Mouse (Mus musculus): ENCODE data around the gene Gm4907. TPM values are rescaled to one million over a fixed set of nuclear protein-coding genes. Genes with fewer than 3 reads are reported as not detected.
"Not testable (repeated sequence)": the region's sequence is repeated elsewhere in the genome, so short reads cannot be mapped to it uniquely, and the experiment has no call there.

The Gm4907 gene
- total RNA-seq (2021) = not detected
- long read RNA-seq, experiment 1 = 0 reads
- long read RNA-seq, experiment 2 = 0 reads

- DNase-seq = not testable (repeated sequence)
Observed at GRCm38 (mm10) chrX:23882253-23882652, at the start of gene Gm4907. Gene Gm4907, plus strand, starts transcription at chrX:23882553.

- not testable (repeated sequence) for DNase-seq
Observed at GRCm38 (mm10) chrX:23833784-23834183, 48.6 kb upstream of the Gm4907 start.

GRCm38 (mm10) chrX:23840921-23841320 lies 41.4 kb upstream of the Gm4907 start:
- DNase-seq = no peak

- DNase-seq = no peak
Observed at GRCm38 (mm10) chrX:23954161-23954560, 71.8 kb downstream of the Gm4907 start.

Other genes with a start within 250 kb of the Gm4907 start
- 10 to 100 TPM in 1 of 2 experiments, 1 to 10 TPM in 1; 9.3 to 10.5 TPM for gene Wdr44, start 189.5 kb upstream of the Gm4907 start, total RNA-seq (2021)
- not detected for gene Gm4985, start 76.4 kb downstream of the Gm4907 start, total RNA-seq (2021)

Measured in heart, adult 18-20 months (tissue).